Mouse (Mus musculus) embryonic facial prominence, embryonic 15.5 days (tissue): ENCODE measurements at regions not wholly inside any gene's neighbourhood (a gene's known extent, or its start where the extent isn't known, plus 50 kb on each side); places are given as distances from the start of the nearest gene placed in this dataset.

Experiments used
- ATAC-seq: fragments of 200-750 bp; cut with Nextera tagmentation; 2 replicates; pipeline ENCODE4 v1.8.0; 2017; ENCODE audit warnings: low read depth, moderate TSS enrichment; ENCODE audit not compliant: insufficient number of reproducible peaks, low FRiP score, low TSS enrichment
- H3K27ac ChIP-seq: fragments of 300-500 bp; sonication (generic); replicated peaks from 2 replicates; pipeline ENCODE4 v1.5.1; 2015; ENCODE audit warnings: mild to moderate bottlenecking, inconsistent platforms
- H3K27me3 ChIP-seq: fragments of 300-500 bp; sonication (generic); 2 replicates; pipeline ENCODE4 v1.6.1; 2015; ENCODE audit warnings: inconsistent platforms
- H3K36me3 ChIP-seq: fragments of 300-500 bp; sonication (generic); 2 replicates; pipeline ENCODE4 v1.6.1; 2015; ENCODE audit warnings: mild to moderate bottlenecking, inconsistent platforms
- H3K4me1 ChIP-seq: fragments of 300-500 bp; sonication (generic); 2 replicates; pipeline ENCODE4 v1.6.1; 2015; ENCODE audit warnings: inconsistent platforms
- H3K4me2 ChIP-seq: fragments of 300-500 bp; sonication (generic); replicated peaks from 2 replicates; pipeline ENCODE4 v1.6.1; 2015; ENCODE audit warnings: mild to moderate bottlenecking, inconsistent platforms
- H3K4me3 ChIP-seq: fragments of 300-500 bp; sonication (generic); replicated peaks from 2 replicates; pipeline ENCODE4 v1.5.1; 2015; ENCODE audit warnings: mild to moderate bottlenecking, inconsistent platforms
- H3K9ac ChIP-seq: fragments of 300-500 bp; sonication (generic); 2 replicates; pipeline ENCODE4 v1.6.1; 2015; ENCODE audit warnings: inconsistent platforms
- H3K9me3 ChIP-seq: fragments of 300-500 bp; sonication (generic); replicated peaks from 2 replicates; pipeline ENCODE4 v1.6.1; 2016; ENCODE audit warnings: inconsistent platforms
- WGBS: fragments of 180-500 bp; shearing (Covaris S2); methylation state at CpG from one replicate; pipeline ENCODE4 v1.1.7; 2015; 5-methylcytosine and 5-hydroxymethylcytosine counted together

DNA sequence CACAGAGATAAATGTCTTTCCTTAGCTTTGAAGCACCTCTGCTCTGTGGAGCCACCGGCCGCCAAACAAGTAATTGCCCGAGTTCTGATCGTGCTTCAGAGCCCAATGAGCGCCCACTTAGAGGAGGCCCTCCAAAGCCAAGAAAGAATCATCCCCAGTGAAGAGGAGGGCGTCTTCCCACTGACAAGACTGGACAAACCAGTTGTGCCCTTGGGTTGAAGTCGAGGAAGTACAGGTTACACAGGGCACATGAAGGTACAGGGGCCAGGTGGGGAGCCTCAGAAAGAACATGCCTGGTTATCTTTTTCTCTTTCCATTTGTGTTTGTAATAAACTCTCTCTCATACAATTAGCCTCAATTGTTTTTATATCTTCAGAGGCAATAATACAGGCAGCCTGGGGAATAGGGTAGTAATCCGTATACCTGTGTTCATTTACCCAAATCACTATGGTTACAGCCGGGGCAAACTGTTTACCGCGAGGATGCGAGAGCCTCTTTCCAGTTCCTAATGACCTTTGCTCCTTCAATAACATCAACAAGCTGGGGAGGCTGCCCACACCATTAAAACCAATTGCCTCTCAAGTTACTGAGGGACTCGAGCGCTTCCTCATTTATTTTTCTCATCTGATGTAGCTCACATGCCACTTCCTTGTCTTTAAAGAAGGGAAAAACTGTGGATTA, 503.5 kb upstream of the Mki67 start:
- peaks cover 11% of the 10 kb centered on the region for H3K4me1 ChIP-seq
- no peak overlapping the region for H3K9ac ChIP-seq
- H3K4me3 ChIP-seq: no peak overlapping the region
- no peaks in the 10 kb centered on the region for H3K36me3 ChIP-seq
- no peak for ATAC-seq
- no peak overlapping the region for H3K4me2 ChIP-seq
- WGBS: 48% methylated on average over 14 of the region's 14 CpGs
- H3K27me3 ChIP-seq: peaks cover 14% of the 10 kb centered on the region
- no peaks in the 10 kb centered on the region for H3K9me3 ChIP-seq
- no peak overlapping the region for H3K27ac ChIP-seq

DNA sequence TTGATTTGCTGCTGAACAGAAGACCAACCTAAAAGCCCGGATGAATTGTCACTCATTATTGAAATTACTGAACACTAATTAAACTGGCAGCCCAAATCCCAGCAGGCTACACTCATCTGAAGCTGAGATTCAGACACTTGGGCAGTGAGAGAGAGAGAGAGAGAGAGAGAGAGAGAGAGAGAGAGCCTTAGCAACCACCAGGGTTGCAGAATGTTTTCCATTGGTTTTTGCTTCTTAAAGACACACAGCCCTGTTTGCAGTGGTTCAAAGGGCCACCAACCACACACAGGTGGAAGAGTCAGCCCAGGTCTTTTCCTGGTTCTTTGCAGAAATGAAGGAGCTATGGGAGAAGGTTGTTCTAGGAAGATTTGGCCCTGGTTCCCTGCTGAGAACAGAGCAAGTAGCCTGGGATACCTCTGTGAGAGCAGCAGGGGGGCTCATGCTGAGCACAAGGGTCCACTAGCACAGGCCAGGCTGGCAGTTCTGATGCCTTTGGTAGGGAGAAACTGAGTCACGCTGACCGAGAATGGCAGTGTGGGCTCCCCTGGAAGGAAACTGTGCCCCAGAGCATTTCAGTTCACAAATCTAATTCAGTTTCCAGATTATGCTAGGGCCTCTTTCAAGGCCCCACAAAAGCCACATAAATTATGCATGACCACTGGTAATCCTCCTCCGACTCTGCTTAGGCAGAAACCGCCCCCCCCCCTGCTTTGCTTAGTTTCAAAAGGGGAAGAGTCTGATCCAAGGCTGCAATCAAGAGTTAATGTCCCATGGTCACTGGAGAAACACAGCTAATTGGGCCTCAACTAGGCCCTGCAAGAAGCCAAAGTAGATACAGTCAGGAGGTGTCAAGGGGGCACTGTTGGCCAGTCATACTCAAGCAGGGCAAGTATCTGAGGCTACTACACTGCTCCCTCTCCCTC, 504.3 kb upstream of the Mki67 start:
- Histone ChIP-seq H3K27me3 (peaks cover 14% of the 10 kb centered on the region), H3K27ac (no peak overlapping the region), H3K9ac (no peak overlapping the region), H3K4me2 (no peak overlapping the region), H3K4me3 (no peak overlapping the region), H3K36me3 (no peaks in the 10 kb centered on the region), H3K9me3 (no peaks in the 10 kb centered on the region), H3K4me1 (peaks cover 8% of the 10 kb centered on the region)
- ATAC-seq: no peak
- WGBS: 38% methylated on average over 5 of the region's 5 CpGs

DNA sequence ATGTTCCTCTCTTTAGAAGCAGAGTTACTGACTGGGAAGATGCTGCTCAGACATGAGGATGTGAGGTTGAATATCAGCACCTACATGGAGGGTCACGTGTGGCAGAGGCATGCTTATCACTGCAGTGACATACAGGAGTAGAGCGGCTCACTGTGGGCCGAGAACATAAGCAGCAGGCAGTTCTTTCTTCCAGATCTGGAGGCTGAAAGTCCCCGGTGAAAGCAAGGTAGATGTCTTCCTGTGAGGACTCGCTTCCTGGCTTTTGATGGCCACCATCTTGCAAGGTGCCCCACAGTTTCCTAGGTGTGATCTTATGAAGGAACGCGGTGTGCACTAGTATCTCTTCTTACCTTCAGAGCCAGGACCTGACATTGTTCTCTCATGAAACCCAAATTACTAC, 505.5 kb upstream of the Mki67 start:
- H3K4me3 ChIP-seq: no peak overlapping the region
- peaks cover 14% of the 10 kb centered on the region for H3K4me1 ChIP-seq
- no peak overlapping the region for H3K9ac ChIP-seq
- H3K27me3 ChIP-seq: peaks cover 14% of the 10 kb centered on the region
- H3K27ac ChIP-seq: no peak overlapping the region
- 92% methylated on average over 7 of the region's 7 CpGs for WGBS
- no peaks in the 10 kb centered on the region for H3K36me3 ChIP-seq
- H3K4me2 ChIP-seq: no peak overlapping the region
- ATAC-seq: no peak
- no peaks in the 10 kb centered on the region for H3K9me3 ChIP-seq

GRCm38 (mm10) chr7:136226031-136226430, 509.9 kb upstream of the Mki67 start:
- H3K9me3 ChIP-seq: no peaks in the 10 kb centered on the region
- H3K4me1 ChIP-seq: peaks cover 6% of the 10 kb centered on the region; the same call in 1 of the 2 replicates
- 39% methylated on average over 7 of the region's 7 CpGs for WGBS
- no peak overlapping the region for H3K4me2 ChIP-seq
- H3K4me3 ChIP-seq: no peak overlapping the region
- no peaks in the 10 kb centered on the region for H3K27me3 ChIP-seq
- no peaks in the 10 kb centered on the region for H3K36me3 ChIP-seq
- no peak overlapping the region for H3K27ac ChIP-seq
- no peak overlapping the region for H3K9ac ChIP-seq
- no peak for ATAC-seq

- peaks cover 6% of the 10 kb centered on the region; the same call in 1 of the 2 replicates for H3K4me1 ChIP-seq
- WGBS: 72% methylated on average over 2 of the region's 2 CpGs
Observed at GRCm38 (mm10) chr7:136228331-136228730, 512.2 kb upstream of the Mki67 start.

GRCm38 (mm10) chr7:136229592-136229991, 513.4 kb upstream of the Mki67 start:
- Histone ChIP-seq H3K4me1 (peaks cover 6% of the 10 kb centered on the region; the same call in 1 of the 2 replicates), H3K36me3 (no peaks in the 10 kb centered on the region), H3K9ac (no peak overlapping the region), H3K4me3 (no peak overlapping the region), H3K9me3 (no peaks in the 10 kb centered on the region), H3K27ac (no peak overlapping the region), H3K27me3 (no peaks in the 10 kb centered on the region), H3K4me2 (no peak overlapping the region)
- WGBS: 50% methylated on average over 11 of the region's 11 CpGs
- ATAC-seq: no peak

More at GRCm38 (mm10) chr7:136228331-136228730, 512.2 kb upstream of the Mki67 start:
- no peak for ATAC-seq
- no peak overlapping the region for H3K27ac ChIP-seq
- no peak overlapping the region for H3K9ac ChIP-seq
- H3K27me3 ChIP-seq: no peaks in the 10 kb centered on the region
- no peak overlapping the region for H3K4me3 ChIP-seq
- no peaks in the 10 kb centered on the region for H3K9me3 ChIP-seq
- no peaks in the 10 kb centered on the region for H3K36me3 ChIP-seq
- H3K4me2 ChIP-seq: no peak overlapping the region

DNA sequence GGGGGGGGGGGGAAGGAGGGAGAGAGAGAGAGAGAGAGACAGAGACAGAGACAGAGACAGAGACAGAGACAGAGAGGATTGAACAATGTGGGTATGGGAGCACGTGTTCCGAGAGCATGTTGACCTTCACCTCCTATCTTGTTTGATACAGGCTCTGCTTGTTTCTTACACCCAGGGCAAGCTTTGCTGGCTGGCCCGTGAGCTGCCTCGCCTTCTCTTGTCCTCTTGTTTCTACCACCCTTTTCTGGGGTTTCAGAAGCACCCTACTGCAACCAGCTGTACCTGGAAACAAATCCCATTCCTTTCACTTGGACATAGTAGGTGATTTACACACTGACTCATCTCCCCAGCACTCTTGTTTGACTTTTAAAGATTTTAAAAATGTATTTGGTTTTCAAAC, 516.0 kb upstream of the Mki67 start:
- H3K4me3 ChIP-seq: no peak overlapping the region
- no peak for ATAC-seq
- WGBS: 75% methylated on average over 4 of the region's 4 CpGs

DNA sequence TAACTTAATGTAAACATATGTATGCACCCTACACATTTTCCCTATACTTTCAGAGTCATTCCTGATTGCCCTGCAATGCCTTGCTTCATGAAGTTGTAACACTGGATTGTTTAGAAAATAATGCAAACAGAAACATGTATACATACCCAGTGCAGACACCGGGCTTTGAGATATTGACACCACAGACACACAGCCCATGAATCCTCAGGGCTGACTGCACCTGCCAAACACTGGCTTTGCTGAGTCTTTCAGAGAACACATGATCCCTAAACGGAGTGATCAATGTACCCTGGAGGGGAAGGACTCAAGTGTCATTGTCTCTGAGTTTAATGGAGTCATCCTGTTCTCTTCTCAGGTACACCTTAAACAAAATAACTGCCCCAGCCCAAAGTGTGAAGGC, 519.4 kb upstream of the Mki67 start:
- Histone ChIP-seq H3K9me3 (no peaks in the 10 kb centered on the region), H3K4me1 (no peaks in the 10 kb centered on the region), H3K4me3 (no peak overlapping the region), H3K27me3 (no peaks in the 10 kb centered on the region), H3K9ac (no peak overlapping the region), H3K4me2 (no peak overlapping the region), H3K36me3 (no peaks in the 10 kb centered on the region), H3K27ac (no peak overlapping the region)
- no peak for ATAC-seq
- WGBS: 43% methylated on average over 2 of the region's 2 CpGs

More for the DNA sequence above, 516.0 kb upstream of the Mki67 start:
- H3K36me3 ChIP-seq: no peaks in the 10 kb centered on the region
- no peak overlapping the region for H3K27ac ChIP-seq
- H3K4me2 ChIP-seq: no peak overlapping the region
- H3K9ac ChIP-seq: no peak overlapping the region
- no peaks in the 10 kb centered on the region for H3K27me3 ChIP-seq
- no peaks in the 10 kb centered on the region for H3K4me1 ChIP-seq
- H3K9me3 ChIP-seq: no peaks in the 10 kb centered on the region

DNA sequence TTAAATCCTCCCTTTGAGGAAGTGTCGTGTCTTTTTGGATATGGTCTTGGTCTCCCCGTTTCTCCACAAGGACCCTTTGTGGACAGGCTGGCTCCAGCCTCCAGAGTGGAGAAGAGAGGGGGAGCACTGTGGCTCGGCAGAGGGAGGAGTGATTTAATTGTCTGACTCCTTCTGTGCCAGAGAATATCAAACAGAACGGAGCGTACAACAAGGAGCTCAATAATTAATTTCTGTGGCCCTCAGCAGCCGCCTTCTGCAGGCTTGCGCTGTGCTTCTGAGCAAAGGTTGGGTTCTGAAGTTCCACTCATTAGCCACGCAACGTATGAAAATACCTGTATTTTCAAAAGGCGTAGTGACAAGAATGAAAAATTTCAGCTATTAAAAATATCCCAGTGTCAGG, 520.2 kb upstream of the Mki67 start:
- H3K27me3 ChIP-seq: no peaks in the 10 kb centered on the region
- WGBS: 69% methylated on average over 10 of the region's 10 CpGs
- H3K9ac ChIP-seq: no peak overlapping the region
- no peaks in the 10 kb centered on the region for H3K9me3 ChIP-seq
- H3K27ac ChIP-seq: no peak overlapping the region
- H3K4me1 ChIP-seq: no peaks in the 10 kb centered on the region
- no peak overlapping the region for H3K4me3 ChIP-seq
- no peak for ATAC-seq
- no peaks in the 10 kb centered on the region for H3K36me3 ChIP-seq
- no peak overlapping the region for H3K4me2 ChIP-seq

GRCm38 (mm10) chr7:136265691-136266090, 549.5 kb upstream of the Mki67 start:
- H3K9me3 ChIP-seq: no peaks in the 10 kb centered on the region
- no peak overlapping the region for H3K4me2 ChIP-seq
- H3K4me3 ChIP-seq: no peak overlapping the region
- no peak for ATAC-seq
- no peak overlapping the region for H3K9ac ChIP-seq
- no peak overlapping the region for H3K27ac ChIP-seq
- 54% methylated on average over 6 of the region's 6 CpGs for WGBS
- no peaks in the 10 kb centered on the region for H3K27me3 ChIP-seq
- peaks cover 8% of the 10 kb centered on the region; the same call in 1 of the 2 replicates for H3K4me1 ChIP-seq
- no peaks in the 10 kb centered on the region for H3K36me3 ChIP-seq

DNA sequence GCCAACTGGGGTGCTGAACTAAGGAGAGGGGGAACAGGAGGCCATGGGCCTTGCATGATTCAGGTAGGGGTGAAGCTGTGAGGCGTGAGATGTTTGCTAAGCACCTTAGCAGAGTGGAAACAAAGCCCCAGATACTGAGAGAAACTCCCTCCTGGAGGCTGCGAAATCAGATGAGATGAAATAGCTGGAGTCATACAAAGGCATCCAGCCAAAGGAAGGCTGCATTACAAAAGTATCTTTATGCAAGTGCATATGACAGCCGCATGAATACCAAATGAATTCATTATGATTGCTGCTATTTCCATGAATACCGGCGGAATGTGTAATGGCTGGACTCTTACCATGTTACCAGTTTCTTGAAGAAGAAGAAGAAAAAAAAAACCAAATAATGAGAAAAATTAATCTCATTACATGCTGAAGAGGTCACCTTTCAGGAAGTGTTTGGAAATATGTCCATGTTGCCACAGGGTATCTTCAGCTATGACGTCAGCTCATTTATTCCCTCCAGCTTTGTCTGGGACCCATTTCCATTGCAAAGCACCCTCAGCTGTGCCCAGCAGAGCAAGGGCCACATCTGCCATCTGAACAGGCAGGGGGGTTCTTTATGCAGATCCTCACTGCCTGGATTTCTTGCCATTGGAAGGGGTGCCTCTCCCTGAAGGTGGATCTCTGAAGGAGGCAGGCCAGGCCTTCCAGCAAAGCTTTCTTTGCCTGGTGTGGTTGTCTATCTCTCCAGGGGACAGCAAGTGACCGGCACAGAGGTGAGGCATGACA, 551.7 kb upstream of the Mki67 start:
- ATAC-seq: no peak; the same call in 1 of the 2 replicates
- 57% methylated on average over 7 of the region's 7 CpGs for WGBS
- H3K27me3 ChIP-seq: no peaks in the 10 kb centered on the region
- no peak overlapping the region for H3K4me2 ChIP-seq
- H3K9ac ChIP-seq: no peak overlapping the region
- H3K4me3 ChIP-seq: no peak overlapping the region
- no peak overlapping the region for H3K27ac ChIP-seq
- H3K9me3 ChIP-seq: no peaks in the 10 kb centered on the region
- H3K4me1 ChIP-seq: peaks cover 8% of the 10 kb centered on the region; the same call in 1 of the 2 replicates
- H3K36me3 ChIP-seq: no peaks in the 10 kb centered on the region
